In the genomic region with DNA sequence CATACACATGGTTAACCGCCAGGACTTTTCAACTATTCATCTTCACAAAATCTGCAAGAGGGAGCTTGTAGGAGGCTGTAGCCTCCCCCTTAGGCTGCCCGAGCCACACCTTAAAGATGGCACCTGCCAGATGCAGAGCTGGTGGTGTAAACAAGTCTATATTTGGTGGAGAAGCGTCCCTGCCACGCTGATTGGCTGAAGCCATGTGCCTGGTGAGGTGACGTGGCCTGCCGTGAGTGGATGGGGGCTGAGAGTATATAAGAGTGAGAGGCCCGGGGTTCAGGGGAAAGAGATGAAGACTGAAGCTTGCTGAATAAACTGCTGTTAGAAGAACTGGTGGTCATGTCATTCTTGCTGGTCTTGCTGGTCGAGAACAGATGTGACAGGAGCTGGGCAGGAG, we compare ENCODE assay signal across 33 mouse cellular contexts. TPM values are rescaled to one million over a fixed set of nuclear protein-coding genes. Genes with fewer than 3 reads are reported as not detected.
"Had no signal": no experiment of that assay in that cellular context is flagged by ENCODE, and none has a peak within 500 bp of the region (broad histone marks: within the 10 kb centered on the region; RNA-seq: fewer than 3 reads in every experiment).

No protein-coding gene starts in this region.

RNA-seq across cellular contexts. Expression of a gene that starts 10.6 kb away (rescaled TPM):
- total RNA-seq: common myeloid progenitor, adult 5-6 weeks; forebrain, postnatal 0 days; gastrocnemius, adult 18-20 months; gastrocnemius, adult 2 months; gastrocnemius, adult 8-10 months; gastrocnemius, postnatal 10 days; gastrocnemius, postnatal 14 days; gastrocnemius, postnatal 25 days; gastrocnemius, postnatal 36 days; gastrocnemius, postnatal 4 days; granulocyte monocyte progenitor cell, adult 5-6 weeks; heart, adult 18-20 months; heart, adult 2 months; heart, adult 8-10 months had no signal
- polyA plus RNA-seq: cortical plate, adult 2 months; embryonic facial prominence, embryonic 10.5 days; embryonic facial prominence, embryonic 11.5 days; embryonic facial prominence, embryonic 12.5 days; embryonic facial prominence, embryonic 13.5 days; embryonic facial prominence, embryonic 14.5 days; embryonic facial prominence, embryonic 15.5 days; erythroblast, embryonic 14.5 days; forebrain, embryonic 10.5 days; forebrain, embryonic 11.5 days; forebrain, embryonic 12.5 days; forebrain, embryonic 13.5 days; forebrain, embryonic 14.5 days; forebrain, embryonic 15.5 days; forebrain, embryonic 16.5 days; forebrain, postnatal 0 days; gonadal fat pad, adult 2 months; heart, adult 2 months; heart, embryonic 10.5 days; heart, embryonic 11.5 days had no signal

RNA-seq across cellular contexts. Expression of a gene that starts 29.6 kb away (rescaled TPM):
- total RNA-seq: common myeloid progenitor, adult 5-6 weeks; forebrain, postnatal 0 days; gastrocnemius, adult 18-20 months; gastrocnemius, adult 2 months; gastrocnemius, adult 8-10 months; gastrocnemius, postnatal 10 days; gastrocnemius, postnatal 14 days; gastrocnemius, postnatal 25 days; gastrocnemius, postnatal 36 days; gastrocnemius, postnatal 4 days; granulocyte monocyte progenitor cell, adult 5-6 weeks; heart, adult 18-20 months; heart, adult 2 months; heart, adult 8-10 months had no signal
- polyA plus RNA-seq: cortical plate, adult 2 months; embryonic facial prominence, embryonic 10.5 days; embryonic facial prominence, embryonic 11.5 days; embryonic facial prominence, embryonic 12.5 days; embryonic facial prominence, embryonic 13.5 days; embryonic facial prominence, embryonic 14.5 days; embryonic facial prominence, embryonic 15.5 days; erythroblast, embryonic 14.5 days; forebrain, embryonic 10.5 days; forebrain, embryonic 11.5 days; forebrain, embryonic 12.5 days; forebrain, embryonic 13.5 days; forebrain, embryonic 14.5 days; forebrain, embryonic 15.5 days; forebrain, embryonic 16.5 days; forebrain, postnatal 0 days; gonadal fat pad, adult 2 months; heart, adult 2 months; heart, embryonic 10.5 days; heart, embryonic 11.5 days had no signal

RNA-seq across cellular contexts. Expression of a gene that starts 59.1 kb away (rescaled TPM):
- total RNA-seq: common myeloid progenitor, adult 5-6 weeks; forebrain, postnatal 0 days; gastrocnemius, adult 18-20 months; gastrocnemius, adult 2 months; gastrocnemius, adult 8-10 months; gastrocnemius, postnatal 10 days; gastrocnemius, postnatal 14 days; gastrocnemius, postnatal 25 days; gastrocnemius, postnatal 36 days; gastrocnemius, postnatal 4 days; granulocyte monocyte progenitor cell, adult 5-6 weeks; heart, adult 18-20 months; heart, adult 2 months; heart, adult 8-10 months had no signal
- polyA plus RNA-seq: cortical plate, adult 2 months; embryonic facial prominence, embryonic 10.5 days; embryonic facial prominence, embryonic 11.5 days; embryonic facial prominence, embryonic 12.5 days; embryonic facial prominence, embryonic 13.5 days; embryonic facial prominence, embryonic 14.5 days; erythroblast, embryonic 14.5 days; forebrain, embryonic 10.5 days; forebrain, embryonic 11.5 days; forebrain, embryonic 12.5 days; forebrain, embryonic 13.5 days; forebrain, embryonic 14.5 days; forebrain, embryonic 15.5 days; forebrain, embryonic 16.5 days; forebrain, postnatal 0 days; frontal cortex, adult 2 months; gonadal fat pad, adult 2 months; heart, adult 2 months; heart, embryonic 10.5 days; heart, embryonic 11.5 days had no signal

RNA-seq across cellular contexts. Expression of a gene that starts 59.8 kb away (rescaled TPM):
- total RNA-seq: common myeloid progenitor, adult 5-6 weeks; forebrain, postnatal 0 days; gastrocnemius, adult 18-20 months; gastrocnemius, adult 2 months; gastrocnemius, adult 8-10 months; gastrocnemius, postnatal 10 days; gastrocnemius, postnatal 14 days; gastrocnemius, postnatal 25 days; gastrocnemius, postnatal 36 days; gastrocnemius, postnatal 4 days; granulocyte monocyte progenitor cell, adult 5-6 weeks; heart, adult 18-20 months; heart, adult 2 months; heart, adult 8-10 months had no signal
- polyA plus RNA-seq: cortical plate, adult 2 months; embryonic facial prominence, embryonic 10.5 days; embryonic facial prominence, embryonic 11.5 days; embryonic facial prominence, embryonic 12.5 days; embryonic facial prominence, embryonic 13.5 days; embryonic facial prominence, embryonic 14.5 days; embryonic facial prominence, embryonic 15.5 days; erythroblast, embryonic 14.5 days; forebrain, embryonic 10.5 days; forebrain, embryonic 11.5 days; forebrain, embryonic 12.5 days; forebrain, embryonic 13.5 days; forebrain, embryonic 14.5 days; forebrain, embryonic 15.5 days; forebrain, embryonic 16.5 days; forebrain, postnatal 0 days; gonadal fat pad, adult 2 months; heart, adult 2 months; heart, embryonic 10.5 days; heart, embryonic 11.5 days had no signal
